Mouse (Mus musculus): ENCODE measurements around the gene Xcr1.

Xcr1 gene

DNA sequence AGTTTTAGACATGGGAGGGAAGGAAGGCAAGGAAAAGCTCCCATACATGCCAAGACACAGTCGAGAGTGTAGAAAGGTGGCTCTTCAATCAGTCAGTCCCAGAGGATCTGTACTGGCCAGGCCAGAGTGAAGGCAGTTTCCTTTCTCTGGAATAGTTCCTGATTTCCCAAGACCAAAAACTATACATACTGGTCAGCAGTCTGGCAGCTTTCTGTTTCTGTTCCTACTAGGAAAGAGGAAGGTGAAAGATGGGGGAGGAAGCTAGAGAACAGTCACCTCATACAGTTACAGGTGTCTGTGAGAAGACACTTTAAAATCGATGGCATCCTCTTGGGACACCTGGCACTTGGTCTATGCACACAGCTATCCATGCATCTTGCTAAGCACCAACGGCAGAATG, 46.4 kb downstream of the Xcr1 start:
- no peak for DNase-seq (ENCODE audit: low spot score in 2 of 2)

DNA sequence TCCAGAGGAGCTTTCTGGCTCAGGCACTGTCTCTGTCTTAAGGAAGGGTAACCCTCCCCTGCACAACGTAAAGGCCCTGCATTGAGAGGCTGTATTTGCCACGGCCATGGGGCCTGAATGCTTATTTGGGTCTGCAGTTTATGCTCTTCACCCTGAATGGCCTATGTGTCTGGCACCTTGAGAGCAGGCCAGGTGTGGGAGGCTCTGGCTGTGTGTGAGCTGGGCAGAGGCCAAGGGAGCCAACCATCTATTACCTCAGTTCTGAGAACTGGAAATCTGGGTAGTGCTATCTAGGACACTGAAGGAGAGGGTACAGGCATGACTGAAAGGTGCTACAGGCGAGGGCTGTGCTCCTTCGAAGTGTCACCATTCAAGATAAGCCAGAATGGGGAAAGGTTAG, 47.0 kb downstream of the Xcr1 start:
- DNase-seq (ENCODE audit: low spot score in 2 of 2) = no peak

DNA sequence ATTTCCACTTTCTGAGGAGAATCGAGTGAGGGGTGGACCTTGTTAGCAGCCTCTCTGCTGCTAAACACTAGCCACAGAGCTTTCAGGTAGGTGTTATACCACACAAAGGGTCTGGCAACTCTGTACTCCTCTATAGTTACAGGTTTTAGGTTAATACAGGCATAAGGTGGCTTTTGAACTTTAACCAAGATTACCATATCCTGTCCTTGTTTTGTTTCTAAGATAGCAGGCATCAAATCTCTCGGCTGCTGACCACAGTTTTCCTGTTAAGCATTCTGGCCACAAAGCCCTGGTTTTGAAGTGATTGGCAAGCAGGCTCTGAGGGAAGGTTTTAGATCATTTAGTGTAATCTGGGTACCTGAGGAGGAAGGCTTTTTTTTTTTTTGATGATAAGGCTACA, 47.5 kb downstream of the Xcr1 start:
- no peak for DNase-seq (ENCODE audit: low spot score in 2 of 2)

DNA sequence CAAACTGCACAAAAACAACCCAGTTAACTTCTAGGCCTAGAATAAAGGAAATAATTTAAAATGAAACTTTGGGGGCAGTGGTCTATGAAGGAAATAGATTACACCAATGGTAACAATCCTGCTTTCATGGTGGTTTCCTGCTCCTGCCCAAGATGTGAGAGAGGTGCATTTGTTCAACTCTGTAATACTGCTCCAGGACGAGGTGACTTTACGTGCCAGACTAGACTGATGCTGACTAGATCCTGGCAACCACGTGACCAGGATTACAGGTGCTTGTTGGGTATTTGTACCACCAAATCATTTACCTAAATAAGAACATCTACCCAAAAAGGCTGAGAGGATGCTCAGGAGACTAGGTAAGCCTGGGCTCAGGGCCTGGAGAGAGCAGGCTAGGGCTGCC, 50.0 kb downstream of the Xcr1 start:
- DNase-seq (ENCODE audit: low spot score in 2 of 2) = no peak

DNA sequence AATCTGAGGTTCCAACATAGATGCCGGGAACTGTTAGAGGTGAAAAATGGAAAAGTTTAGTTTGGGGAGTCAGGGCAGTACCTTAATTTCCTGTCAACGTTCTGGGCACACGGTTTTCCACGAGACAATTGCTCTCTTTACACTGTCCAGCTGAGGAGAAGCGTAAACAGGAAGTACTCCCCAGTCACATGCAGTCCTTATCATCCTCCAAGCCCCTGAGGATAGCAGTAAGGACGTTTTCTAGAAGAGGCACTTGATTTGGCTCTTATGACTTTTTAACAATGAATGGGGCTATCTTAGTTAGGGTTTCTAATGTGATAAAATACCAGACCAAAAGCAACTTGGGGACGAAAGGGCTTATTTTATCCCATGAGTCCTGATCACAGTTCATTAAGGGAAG, 53.2 kb downstream of the Xcr1 start:
- no peak for DNase-seq (ENCODE audit: low spot score in 2 of 2)

DNA sequence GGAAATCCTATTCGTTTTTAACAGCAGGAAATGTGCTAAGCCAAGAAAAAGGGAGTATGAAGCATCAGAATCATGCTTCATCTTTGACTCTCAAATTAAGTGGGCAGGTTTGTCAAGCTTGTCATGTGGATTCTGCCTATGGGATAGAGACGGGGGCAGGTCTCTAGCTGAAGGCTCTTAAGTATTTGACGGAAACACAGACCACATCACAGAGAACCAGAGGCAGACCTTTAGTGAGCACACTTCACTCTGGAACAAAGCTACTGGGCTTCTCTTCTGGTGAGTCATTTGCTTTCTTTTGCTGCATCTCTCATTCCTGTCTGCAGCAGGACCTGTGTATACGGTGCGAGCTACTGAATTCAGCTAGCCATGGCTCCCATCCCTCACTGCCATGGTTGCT, 55.6 kb downstream of the Xcr1 start, which contains the start of gene Cxcr6:
Cxcr6 (plus strand) TSS at position 209 of the 400 bp plus-strand sequence.
- no peak for DNase-seq (ENCODE audit: low spot score in 2 of 2)

DNA sequence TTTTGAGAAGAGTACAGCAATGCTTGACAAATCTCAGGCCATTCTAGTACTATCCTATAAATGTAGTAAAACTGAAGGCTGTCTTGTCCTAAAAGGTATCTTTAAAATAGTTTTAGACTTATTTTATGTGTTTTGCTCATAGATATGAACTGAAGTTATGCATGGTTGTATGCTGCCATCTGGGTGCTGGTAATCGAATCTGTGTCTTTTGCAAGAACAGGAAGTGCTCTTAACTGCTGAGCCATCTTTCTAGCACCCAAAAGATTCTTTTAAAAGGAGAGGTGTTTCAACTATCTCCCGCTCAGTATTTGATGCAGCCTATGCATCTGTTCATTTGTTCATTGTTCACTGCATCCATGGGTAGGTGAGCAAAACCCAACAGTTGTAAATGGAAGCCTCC, 56.6 kb downstream of the Xcr1 start:
- DNase-seq (ENCODE audit: low spot score in 2 of 2) = no peak

DNA sequence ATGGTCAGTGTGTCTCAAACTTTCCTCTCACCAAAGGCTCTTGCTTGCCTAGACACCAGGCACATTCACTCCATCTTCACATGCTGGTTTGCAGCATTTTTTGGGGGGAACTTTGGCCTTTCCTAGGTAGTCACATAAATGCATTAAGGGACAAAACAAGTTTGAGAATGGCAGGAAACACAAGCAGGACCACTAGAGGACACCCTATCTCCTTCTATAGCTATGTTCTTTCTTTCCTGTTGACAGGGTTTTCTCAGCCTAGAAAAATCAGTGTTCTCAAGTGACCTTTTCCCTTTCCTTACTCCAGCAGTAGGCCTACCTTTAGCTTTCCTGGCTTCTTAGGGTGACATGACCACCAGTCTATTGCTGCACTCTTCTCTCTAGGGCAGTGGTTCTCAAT, 58.9 kb downstream of the Xcr1 start:
- DNase-seq (ENCODE audit: low spot score in 2 of 2) = no peak

DNA sequence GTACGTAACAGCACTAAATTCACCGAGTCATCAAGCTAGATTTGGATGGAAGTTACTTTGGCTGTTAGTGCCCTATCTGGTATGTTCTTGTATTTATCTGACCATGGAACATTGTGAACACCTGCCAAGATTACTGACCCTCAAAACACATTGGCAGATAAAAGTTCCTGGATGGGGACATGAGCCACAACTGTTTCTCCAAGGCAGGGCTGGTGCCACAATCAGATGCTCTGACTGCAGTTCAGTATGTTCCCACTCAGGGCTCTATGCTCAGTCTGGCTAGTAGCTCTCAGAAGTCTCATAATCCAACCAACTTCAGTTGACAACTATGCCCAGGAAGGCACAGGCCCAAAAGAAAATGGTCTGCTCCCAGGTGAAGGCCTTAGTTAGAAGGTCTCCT, 59.4 kb downstream of the Xcr1 start:
- DNase-seq (ENCODE audit: low spot score in 2 of 2) = no peak
